ENCODE assay signal across 18 mouse cellular contexts in the genomic region with DNA sequence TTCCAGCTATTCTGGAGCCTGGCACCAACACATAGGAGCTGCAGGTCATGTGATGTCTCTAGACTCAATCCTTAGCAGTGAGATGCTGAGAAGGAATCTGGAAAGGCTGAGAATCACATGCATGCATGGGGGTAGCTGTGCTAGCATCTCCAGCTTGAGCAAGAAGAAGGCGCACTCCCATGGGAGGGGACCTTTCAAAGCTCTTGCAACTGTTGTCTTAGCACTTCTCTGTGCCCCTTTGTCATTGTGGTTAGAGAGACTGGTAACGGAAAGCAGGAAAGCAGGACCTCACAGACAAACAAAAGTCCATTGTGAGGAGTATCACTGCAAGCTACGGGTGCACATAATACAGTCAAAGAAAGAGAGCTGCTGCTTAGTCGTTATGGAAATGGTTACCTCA.
DNase-seq lines count a peak whose midpoint lies in the region; ATAC-seq and TF ChIP-seq lines count a peak whose summit lies in the region.
"Had no signal": no experiment of that assay in that cellular context is flagged by ENCODE, and none has a peak within 500 bp of the region (broad histone marks: within the 10 kb centered on the region; RNA-seq: fewer than 3 reads in every experiment).

No protein-coding gene starts in this region.

- H3K4me3 ChIP-seq in midbrain, embryonic 10.5 days, result no peak overlapping the region
- H3K4me3 ChIP-seq in midbrain, embryonic 16.5 days (ENCODE audit: low read depth, low read length), result no peak overlapping the region
- H3K4me3 ChIP-seq in midbrain, embryonic 13.5 days (replicated peaks), result no peak overlapping the region
- H3K4me3 ChIP-seq in intestine, postnatal 0 days (ENCODE audit: low read depth, low read length), result no peak overlapping the region
- H3K4me3 ChIP-seq: embryonic facial prominence, embryonic 12.5 days; heart, embryonic 13.5 days; liver, embryonic 13.5 days had no signal

- peak; percentile 11 for DNase-seq in embryo, embryonic 11 days
- DNase-seq in embryo, embryonic 9.5 days (ENCODE audit: extremely low spot score), result no peak
- peak; percentile 22 for DNase-seq in midbrain, embryonic 10.5 days (ENCODE audit: low spot score)
- peak; percentile 6 for DNase-seq in Muller cell, postnatal 12 days (ENCODE audit: inconsistent ontology term)
- DNase-seq in adrenal gland, postnatal 25 days, result no peak
- DNase-seq: adrenal gland, postnatal 36 days; cerebellum, adult 9-11 months; heart, postnatal 4 days; kidney, adult 8-10 months; kidney, postnatal 25 days; layer of hippocampus, adult 9-11 months; liver, embryonic 13.5 days; spleen, adult 18-20 months had no signal

- H3K27me3 ChIP-seq in midbrain, embryonic 10.5 days (ENCODE audit: low read depth, poor library complexity, severe bottlenecking), result no peaks in the 10 kb centered on the region
- H3K27me3 ChIP-seq in midbrain, embryonic 16.5 days (ENCODE audit: control insufficient read depth, insufficient read depth, low read depth, low read length), result no peaks in the 10 kb centered on the region
- no peaks in the 10 kb centered on the region for H3K27me3 ChIP-seq in midbrain, embryonic 13.5 days
- H3K27me3 ChIP-seq in intestine, postnatal 0 days (replicated peaks; ENCODE audit: control insufficient read depth, insufficient read depth, low read length), result no peaks in the 10 kb centered on the region
- H3K27me3 ChIP-seq: embryonic facial prominence, embryonic 12.5 days; heart, embryonic 13.5 days; liver, embryonic 13.5 days had no signal

- H3K4me2 ChIP-seq in midbrain, embryonic 16.5 days (ENCODE audit: low read length), result no peak overlapping the region
- H3K4me2 ChIP-seq in midbrain, embryonic 13.5 days (replicated peaks), result no peak overlapping the region
- no peak overlapping the region for H3K4me2 ChIP-seq in intestine, postnatal 0 days (replicated peaks; ENCODE audit: low read depth)
- H3K4me2 ChIP-seq: embryonic facial prominence, embryonic 12.5 days; heart, embryonic 13.5 days; liver, embryonic 13.5 days had no signal

- no peak overlapping the region for H3K9ac ChIP-seq in midbrain, embryonic 16.5 days (ENCODE audit: low read depth, low read length)
- H3K9ac ChIP-seq in midbrain, embryonic 13.5 days (replicated peaks), result no peak overlapping the region
- H3K9ac ChIP-seq in intestine, postnatal 0 days (ENCODE audit: low read depth, low read length), result no peak overlapping the region
- H3K9ac ChIP-seq: embryonic facial prominence, embryonic 12.5 days; heart, embryonic 13.5 days; liver, embryonic 13.5 days had no signal

- H3K27ac ChIP-seq in midbrain, embryonic 10.5 days (replicated peaks), result peak overlapping the region; percentile 74
- H3K27ac ChIP-seq in midbrain, embryonic 16.5 days (ENCODE audit: low read length), result no peak overlapping the region
- H3K27ac ChIP-seq in midbrain, embryonic 13.5 days, result no peak overlapping the region
- no peak overlapping the region for H3K27ac ChIP-seq in intestine, postnatal 0 days (ENCODE audit: low read depth, low read length)
- H3K27ac ChIP-seq: embryonic facial prominence, embryonic 12.5 days; heart, embryonic 13.5 days; liver, embryonic 13.5 days had no signal

- no peak for ATAC-seq in midbrain, embryonic 16.5 days
- peak; percentile 30; the same call in 1 of the 2 replicates for ATAC-seq in midbrain, embryonic 13.5 days
- ATAC-seq in intestine, postnatal 0 days, result no peak

- no peak for TF ChIP-seq CTCF in intestine, postnatal 0 days (IDR thresholded peaks at IDR 0.05; ENCODE audit: low read depth)

- H3K36me3 ChIP-seq in midbrain, embryonic 10.5 days, result no peaks in the 10 kb centered on the region
- H3K36me3 ChIP-seq in midbrain, embryonic 16.5 days (ENCODE audit: control insufficient read depth, insufficient read depth, low read length), result no peaks in the 10 kb centered on the region
- no peaks in the 10 kb centered on the region for H3K36me3 ChIP-seq in midbrain, embryonic 13.5 days
- no peaks in the 10 kb centered on the region for H3K36me3 ChIP-seq in intestine, postnatal 0 days (ENCODE audit: control insufficient read depth, insufficient read depth)
- H3K36me3 ChIP-seq: embryonic facial prominence, embryonic 12.5 days; heart, embryonic 13.5 days; liver, embryonic 13.5 days had no signal

- no peaks in the 10 kb centered on the region for H3K9me3 ChIP-seq in midbrain, embryonic 10.5 days (replicated peaks)
- H3K9me3 ChIP-seq in midbrain, embryonic 16.5 days (replicated peaks; ENCODE audit: control insufficient read depth, low read length, poor library complexity, severe bottlenecking), result no peaks in the 10 kb centered on the region
- no peaks in the 10 kb centered on the region for H3K9me3 ChIP-seq in midbrain, embryonic 13.5 days
- H3K9me3 ChIP-seq in intestine, postnatal 0 days (ENCODE audit: control insufficient read depth), result no peaks in the 10 kb centered on the region
- H3K9me3 ChIP-seq: embryonic facial prominence, embryonic 12.5 days; heart, embryonic 13.5 days; liver, embryonic 13.5 days had no signal

- 20% methylated on average over 4 of the region's 4 CpGs for WGBS in midbrain, embryonic 10.5 days
- WGBS in midbrain, embryonic 16.5 days, result 14% methylated on average over 4 of the region's 4 CpGs
- 10% methylated on average over 4 of the region's 4 CpGs for WGBS in midbrain, embryonic 13.5 days
- WGBS in intestine, postnatal 0 days, result 61% methylated on average over 4 of the region's 4 CpGs

- H3K4me1 ChIP-seq in midbrain, embryonic 10.5 days, result peaks cover 31% of the 10 kb centered on the region
- H3K4me1 ChIP-seq in midbrain, embryonic 16.5 days (ENCODE audit: control insufficient read depth, insufficient read depth, low read length), result no peaks in the 10 kb centered on the region
- H3K4me1 ChIP-seq in midbrain, embryonic 13.5 days (replicated peaks), result peaks cover 4% of the 10 kb centered on the region; the same call in 1 of the 2 replicates
- H3K4me1 ChIP-seq in intestine, postnatal 0 days (replicated peaks; ENCODE audit: control insufficient read depth, insufficient read depth, low read length), result no peaks in the 10 kb centered on the region
- H3K4me1 ChIP-seq: embryonic facial prominence, embryonic 12.5 days; heart, embryonic 13.5 days; liver, embryonic 13.5 days had no signal

Comparison
In these comparisons a context has a peak if more than half of its experiments do, and no peak if none do; other contexts are left out.
1. DNase-seq: peak in embryo, embryonic 11 days (single experiment), midbrain, embryonic 10.5 days (single experiment) and Muller cell, postnatal 12 days (single experiment); none in embryo, embryonic 9.5 days (single experiment) and adrenal gland, postnatal 25 days (single experiment).